Mouse (Mus musculus): ENCODE results near the gene Asb3. TPM values are rescaled to one million over a fixed set of nuclear protein-coding genes. Genes with fewer than 3 reads are reported as not detected.
"Not testable (repeated sequence)": the region's sequence is repeated elsewhere in the genome, so short reads cannot be mapped to it uniquely, and the experiment has no call there.

Gene Asb3
- polyA plus RNA-seq, 1 experiment from 2014 or later: 3.7 TPM

DNA sequence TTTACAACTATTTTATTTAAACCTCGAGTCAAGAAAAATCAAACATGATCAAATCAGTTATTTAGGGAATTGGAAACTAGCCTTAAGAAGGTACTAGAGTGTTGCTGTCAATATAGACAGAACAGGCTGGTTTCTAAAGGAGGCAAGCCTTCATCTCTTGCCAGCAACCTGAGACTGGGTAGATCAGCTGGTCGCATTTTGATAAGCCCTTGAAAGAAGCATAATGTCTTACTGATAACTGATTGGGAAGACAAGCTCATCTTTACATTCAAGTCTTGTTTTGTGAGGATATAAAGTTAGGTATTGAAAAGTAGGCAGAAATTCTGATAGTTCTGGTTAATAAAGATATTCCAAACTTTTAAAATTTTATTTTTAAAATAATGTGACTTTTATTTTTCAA is 217.0 kb downstream of the Asb3 start:
- whole genome bisulfite sequencing (ENCODE audit: missing documents): 93% methylated on average over 2 of the region's 2 CpGs
- Histone ChIP-seq H3K79me2 (ENCODE audit: inconsistent target) (no peaks in the 10 kb centered on the region), H3K36me3 (ENCODE audit: inconsistent target) (0 out of 2 replicates have a peak, but pooled peaks cover 3% of the 10 kb centered on the region), H3K4me3 (ENCODE audit: inconsistent target) (no peak overlapping the region), H3K27ac (no peak overlapping the region)

- H3K27ac ChIP-seq: no peak overlapping the region
- WGBS (ENCODE audit: missing documents): 96% methylated on average over 5 of the region's 5 CpGs
- H3K36me3 ChIP-seq (ENCODE audit: inconsistent target): 0 out of 2 replicates have a peak, but pooled peaks cover 3% of the 10 kb centered on the region
These were observed 220.1 kb downstream of the Asb3 start for GRCm38 (mm10) chr11:31105364-31105763.

GRCm38 (mm10) chr11:31126964-31127363 is 241.7 kb downstream of the Asb3 start:
- not testable (repeated sequence) for H3K36me3 ChIP-seq (ENCODE audit: inconsistent target); H3K79me2 ChIP-seq (ENCODE audit: inconsistent target); H3K4me3 ChIP-seq (ENCODE audit: inconsistent target); H3K27ac ChIP-seq
- WGBS (ENCODE audit: missing documents): 100% methylated on average over 1 of the region's 1 CpGs

More at GRCm38 (mm10) chr11:31105364-31105763, 220.1 kb downstream of the Asb3 start:
- Histone ChIP-seq H3K79me2 (ENCODE audit: inconsistent target) (no peaks in the 10 kb centered on the region), H3K4me3 (ENCODE audit: inconsistent target) (no peak overlapping the region)

DNA sequence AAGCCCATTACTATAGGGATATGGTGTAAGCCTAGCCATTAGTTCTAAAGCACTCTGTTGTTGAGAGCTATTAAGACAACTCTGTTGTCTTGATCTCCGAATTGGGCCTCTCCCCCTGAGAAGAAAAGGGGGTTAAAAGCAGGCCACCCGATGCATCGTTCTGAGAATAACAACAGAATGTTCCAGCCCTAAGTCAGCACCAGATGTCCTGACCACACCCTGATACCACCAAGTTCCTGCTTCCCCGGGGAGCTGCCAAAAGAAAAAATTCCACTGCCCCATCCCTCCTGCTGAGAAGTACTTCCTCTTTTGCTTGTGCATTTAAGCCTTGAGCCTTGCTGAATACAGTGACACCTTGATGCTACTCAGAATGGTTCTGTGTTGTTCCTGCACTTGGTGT is 248.5 kb downstream of the Asb3 start:
- H3K79me2 ChIP-seq (ENCODE audit: inconsistent target); H3K27ac ChIP-seq; H3K4me3 ChIP-seq (ENCODE audit: inconsistent target); H3K36me3 ChIP-seq (ENCODE audit: inconsistent target): not testable (repeated sequence)
- WGBS (ENCODE audit: missing documents): 53% methylated on average over 4 of the region's 4 CpGs

DNA sequence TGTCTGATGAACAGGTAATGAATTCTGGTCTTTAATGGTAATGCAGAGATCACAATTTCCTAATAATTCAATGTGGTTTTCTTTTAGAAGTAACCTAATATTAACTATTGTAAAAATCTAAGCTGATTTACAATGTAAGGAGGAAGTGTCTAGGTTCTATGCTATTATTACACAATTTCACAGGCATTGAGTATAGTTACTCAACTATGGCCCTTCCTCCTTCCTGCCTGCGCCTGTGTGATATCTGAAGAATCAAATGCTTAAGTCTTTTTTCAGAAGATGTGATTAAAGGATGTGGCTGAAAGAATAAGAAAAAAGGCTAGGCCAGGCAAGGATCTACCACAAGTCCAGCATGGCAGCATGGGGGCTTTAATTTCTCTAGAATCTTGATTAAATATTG is 249.6 kb downstream of the Asb3 start:
- WGBS (ENCODE audit: missing documents): no CpG with 5 or more reads among the region's 1 CpGs
- H3K36me3 ChIP-seq (ENCODE audit: inconsistent target): not testable (repeated sequence)

DNA sequence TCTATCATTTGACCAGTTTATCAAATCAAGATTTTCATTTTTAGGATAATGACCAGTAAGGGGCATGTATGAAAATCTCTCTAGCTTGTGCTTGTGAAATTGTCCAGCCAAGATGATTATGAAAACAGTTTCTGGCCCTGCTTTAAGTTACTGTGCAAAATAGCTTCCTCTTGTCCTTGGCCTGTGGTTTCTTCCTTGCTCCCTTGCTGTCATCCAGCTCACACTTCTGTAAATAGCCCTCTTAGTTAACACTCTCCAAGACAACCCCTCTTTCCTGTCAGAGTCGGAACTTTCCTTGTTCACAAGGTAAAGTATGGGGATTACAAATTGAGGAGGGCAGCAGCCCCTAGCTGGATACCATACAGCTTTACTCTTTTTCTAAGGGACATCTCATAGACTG is 253.2 kb downstream of the Asb3 start:
- not testable (repeated sequence) for H3K79me2 ChIP-seq (ENCODE audit: inconsistent target); H3K27ac ChIP-seq; H3K36me3 ChIP-seq (ENCODE audit: inconsistent target); H3K4me3 ChIP-seq (ENCODE audit: inconsistent target)
- 33% methylated on average over 1 of the region's 1 CpGs for WGBS (ENCODE audit: missing documents)

More for the DNA sequence above, 249.6 kb downstream of the Asb3 start:
- not testable (repeated sequence) for H3K4me3 ChIP-seq (ENCODE audit: inconsistent target); H3K27ac ChIP-seq; H3K79me2 ChIP-seq (ENCODE audit: inconsistent target)

Other genes with a start within 250 kb of the Asb3 start
- gene Acyp2, start 235.8 kb upstream of the Asb3 start, polyA plus RNA-seq (2018): 0.90 to 2.0 TPM (median 1.4 TPM) in 3 replicates
- gene Psme4, start 113.7 kb upstream of the Asb3 start, polyA plus RNA-seq (2018): 27.5 to 37.3 TPM (median 33.7 TPM) in 3 replicates
- not detected in 3 replicates for gene Gpr75, start 58 bp upstream of the Asb3 start, polyA plus RNA-seq (2018)
- gene Erlec1, start 68.9 kb downstream of the Asb3 start, polyA plus RNA-seq (2018): 28.3 to 79.5 TPM (median 29.4 TPM) in 3 replicates
- gene Chac2, start 100.9 kb downstream of the Asb3 start, polyA plus RNA-seq (2018): 7.1 to 8.0 TPM (median 7.7 TPM) in 3 replicates

All from macrophage (primary cell).